Mouse (Mus musculus): ENCODE data around the gene Bcl2l11.
"Not testable (repeated sequence)": the region's sequence is repeated elsewhere in the genome, so short reads cannot be mapped to it uniquely, and the experiment has no call there.

The Bcl2l11 gene

GRCm38 (mm10) chr2:128174604-128175342 is 48.9 kb downstream of the Bcl2l11 start:
- no peak for DNase-seq (ENCODE audit: low spot score in 2 of 2)

- no peak for DNase-seq (ENCODE audit: low spot score in 2 of 2)
Observed at GRCm38 (mm10) chr2:128175625-128176024, 49.8 kb downstream of the Bcl2l11 start.

GRCm38 (mm10) chr2:128176391-128177044 is 50.7 kb downstream of the Bcl2l11 start:
- no peak for DNase-seq (ENCODE audit: low spot score in 2 of 2)

- no peak for DNase-seq (ENCODE audit: low spot score in 2 of 2)
Observed at GRCm38 (mm10) chr2:128177241-128177661, 51.4 kb downstream of the Bcl2l11 start.

- no peak for DNase-seq (ENCODE audit: low spot score in 2 of 2)
Observed at GRCm38 (mm10) chr2:128179126-128179807, 53.4 kb downstream of the Bcl2l11 start.

GRCm38 (mm10) chr2:128179808-128180379 is 54.1 kb downstream of the Bcl2l11 start:
- DNase-seq (ENCODE audit: low spot score in 2 of 2) = peak; percentile 36 to 57

- DNase-seq (ENCODE audit: low spot score in 2 of 2) = not testable (repeated sequence)
Observed at GRCm38 (mm10) chr2:128182181-128182580, 56.3 kb downstream of the Bcl2l11 start.

GRCm38 (mm10) chr2:128182751-128183150 is 56.9 kb downstream of the Bcl2l11 start:
- DNase-seq (ENCODE audit: low spot score in 2 of 2) = no peak

- no peak for DNase-seq (ENCODE audit: low spot score in 2 of 2)
Observed at GRCm38 (mm10) chr2:128183762-128184161, 57.9 kb downstream of the Bcl2l11 start.

- no peak for DNase-seq (ENCODE audit: low spot score in 2 of 2)
Observed at GRCm38 (mm10) chr2:128185942-128186341, 60.1 kb downstream of the Bcl2l11 start.

- no peak for DNase-seq (ENCODE audit: low spot score in 2 of 2)
Observed at GRCm38 (mm10) chr2:128187277-128187676, 61.4 kb downstream of the Bcl2l11 start.

GRCm38 (mm10) chr2:128188461-128188860 is 62.6 kb downstream of the Bcl2l11 start:
- no peak for DNase-seq (ENCODE audit: low spot score in 2 of 2)

- DNase-seq (ENCODE audit: low spot score in 2 of 2) = peak in 1 of 2 experiments; percentile 24
Observed at GRCm38 (mm10) chr2:128189691-128190090, 63.9 kb downstream of the Bcl2l11 start.

GRCm38 (mm10) chr2:128190196-128190595 is 64.4 kb downstream of the Bcl2l11 start:
- peak; percentile 39 to 58 for DNase-seq (ENCODE audit: low spot score in 2 of 2)

- no peak for DNase-seq (ENCODE audit: low spot score in 2 of 2)
Observed at GRCm38 (mm10) chr2:128193411-128193810, 67.6 kb downstream of the Bcl2l11 start.

GRCm38 (mm10) chr2:128197379-128197778 is 71.5 kb downstream of the Bcl2l11 start:
- no peak for DNase-seq (ENCODE audit: low spot score in 2 of 2)

- peak; percentile 33 to 48 for DNase-seq (ENCODE audit: low spot score in 2 of 2)
Observed at GRCm38 (mm10) chr2:128203147-128203546, 77.3 kb downstream of the Bcl2l11 start.

GRCm38 (mm10) chr2:128203749-128204405 is 78.0 kb downstream of the Bcl2l11 start:
- peak; percentile 76 for DNase-seq (ENCODE audit: low spot score in 2 of 2)

GRCm38 (mm10) chr2:128208541-128208940 is 82.7 kb downstream of the Bcl2l11 start:
- DNase-seq (ENCODE audit: low spot score in 2 of 2) = no peak

GRCm38 (mm10) chr2:128209841-128210329 is 84.0 kb downstream of the Bcl2l11 start:
- DNase-seq (ENCODE audit: low spot score in 2 of 2) = no peak

- DNase-seq (ENCODE audit: low spot score in 2 of 2) = no peak
Observed at GRCm38 (mm10) chr2:128210376-128210775, 84.5 kb downstream of the Bcl2l11 start.

All from spleen, postnatal 36 days (tissue).